Mouse (Mus musculus): ENCODE data around the gene Ms4a6d.
"Not testable (repeated sequence)": the region's sequence is repeated elsewhere in the genome, so short reads cannot be mapped to it uniquely, and the experiment has no call there.

The Ms4a6d gene

DNA sequence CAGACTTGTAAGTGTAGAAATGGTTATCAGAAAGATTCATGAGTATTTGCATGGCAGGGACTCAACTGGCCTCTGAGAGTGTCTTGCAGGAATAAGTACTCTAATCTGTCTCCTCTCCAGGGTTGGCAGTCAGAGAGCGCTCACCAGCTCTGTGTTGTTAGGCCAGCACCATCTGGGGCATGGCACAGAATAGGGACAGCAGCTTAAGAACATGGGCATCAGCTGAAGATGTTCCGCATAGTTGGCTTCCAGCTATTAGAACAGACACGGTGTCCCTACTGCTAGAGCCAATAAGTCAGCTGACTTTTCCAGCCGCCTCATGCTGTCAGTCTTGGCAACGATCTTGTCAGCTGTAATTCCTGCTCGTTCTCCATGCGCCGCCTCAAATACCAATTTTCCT, 29.7 kb downstream of the Ms4a6d start:
- CTCF ChIA-PET, result no interaction called here

DNA sequence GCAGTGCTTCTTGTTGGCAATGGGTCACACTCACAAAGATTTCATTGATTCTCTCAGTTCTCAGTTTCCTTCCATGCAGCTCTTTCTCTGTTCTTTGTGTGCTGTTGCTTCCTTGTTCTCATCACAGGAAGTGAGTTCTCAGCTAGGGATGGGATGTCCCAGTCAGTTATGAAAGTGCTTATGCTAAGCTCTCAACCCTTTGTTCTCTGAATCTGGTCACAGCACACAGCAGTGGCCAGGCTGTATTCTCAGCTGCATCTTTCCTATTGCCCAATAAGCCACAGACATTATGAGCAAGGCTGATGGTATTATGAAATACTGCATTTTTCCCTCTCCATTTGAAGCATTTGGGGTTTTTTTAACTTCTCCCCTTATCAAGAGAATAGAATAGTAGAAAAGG, 45.1 kb downstream of the Ms4a6d start:
- CTCF ChIA-PET, result interaction anchor here (0.6 kb wide), 1 partner anchor 51 kb away, joined by 4 read pairs; no protein-coding TSS in a partner anchor

DNA sequence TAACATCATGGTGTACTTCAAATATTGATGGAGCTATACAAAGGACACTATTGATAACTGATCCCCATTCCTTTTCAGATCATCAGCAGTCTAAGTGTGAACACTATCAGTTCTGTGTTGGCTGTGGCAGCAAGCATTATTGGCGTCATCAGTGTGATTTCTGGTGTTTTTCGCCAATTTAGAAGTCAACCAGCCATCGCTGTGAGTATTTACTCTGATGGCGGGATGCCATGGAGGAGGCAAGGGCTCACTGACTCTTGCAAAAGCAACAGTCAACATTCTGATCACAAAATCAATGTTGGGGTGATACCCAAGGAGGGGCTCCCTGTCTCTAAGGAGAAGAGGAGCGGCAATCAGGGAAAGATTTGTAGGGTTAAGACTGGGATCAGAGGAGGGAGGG, 49.9 kb downstream of the Ms4a6d start:
- CTCF ChIA-PET, result no interaction called here

DNA sequence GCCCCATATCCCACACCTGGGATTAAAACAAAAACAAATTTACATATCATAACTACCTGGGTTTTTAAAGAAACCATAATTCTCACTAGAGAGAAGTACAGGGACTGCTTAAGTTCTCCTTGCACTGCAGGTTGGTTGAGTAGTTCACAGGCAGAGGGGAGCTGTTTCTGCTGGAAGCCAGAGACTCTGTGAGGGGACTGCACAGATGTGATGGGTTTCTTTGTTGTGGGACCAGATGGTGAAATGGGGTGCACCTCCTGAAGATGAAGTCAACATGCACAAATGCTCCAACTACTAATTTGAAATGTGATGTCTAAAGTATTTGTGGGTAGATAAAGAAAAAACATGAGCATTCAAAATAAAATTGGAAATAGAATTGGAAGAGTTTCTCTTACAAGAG, 56.7 kb downstream of the Ms4a6d start:
- CTCF ChIA-PET, result interaction anchor here (0.6 kb wide), 1 partner anchor 66 kb away, joined by 3 read pairs; no protein-coding TSS in a partner anchor

DNA sequence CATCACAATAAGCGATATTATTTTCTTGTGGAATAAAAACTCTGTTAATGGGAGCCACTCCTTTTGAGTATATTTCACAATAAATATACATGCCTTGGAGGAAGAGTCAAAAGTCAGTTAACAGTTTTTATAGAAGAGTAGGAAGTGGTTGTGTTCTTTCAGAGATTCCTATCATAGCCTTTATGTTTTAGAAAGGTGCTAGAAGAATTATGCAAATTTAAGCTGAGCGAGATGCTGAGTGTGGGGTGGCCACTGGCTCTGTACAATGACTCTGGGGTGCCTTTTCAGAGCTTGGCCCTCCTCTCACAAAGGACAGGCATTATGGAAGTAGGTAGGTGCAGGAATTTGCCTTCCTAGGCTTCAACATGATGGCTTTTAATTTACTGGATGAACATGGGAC, 60.3 kb downstream of the Ms4a6d start:
- CTCF ChIA-PET, result not testable (repeated sequence)

DNA sequence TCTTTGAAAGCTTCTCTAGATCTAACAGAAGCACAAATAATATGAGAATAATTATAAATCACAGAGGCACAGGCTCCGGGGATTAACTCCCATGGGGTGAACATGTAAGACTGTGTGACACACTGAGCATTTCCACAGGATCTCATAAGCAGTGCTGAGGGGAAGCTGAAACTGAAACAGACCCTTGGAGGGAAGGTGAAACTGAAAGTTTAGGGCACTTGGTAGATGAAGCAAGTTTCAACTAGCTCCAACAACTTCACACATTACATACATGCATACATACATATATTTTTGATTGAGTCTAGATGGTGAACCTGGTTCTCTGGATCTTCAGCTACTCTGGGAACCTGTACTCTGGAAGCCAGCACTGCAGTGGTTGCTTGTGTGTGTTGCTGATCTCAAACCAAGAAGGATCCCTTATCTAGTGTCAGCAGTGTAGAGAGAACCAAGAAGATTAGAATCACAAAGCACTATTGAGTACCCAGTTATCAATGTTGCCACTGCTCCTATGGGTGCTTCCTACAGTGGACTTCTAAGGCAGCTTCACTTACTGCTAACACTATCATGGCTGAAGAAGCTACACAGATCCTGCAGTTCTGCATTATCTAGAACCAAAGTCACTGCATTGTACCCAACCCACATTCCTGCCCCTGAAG, 64.4 kb downstream of the Ms4a6d start:
- CTCF ChIA-PET, result interaction anchor here (1.1 kb wide), 1 partner anchor 36 kb away, joined by 3 read pairs; no protein-coding TSS in a partner anchor

DNA sequence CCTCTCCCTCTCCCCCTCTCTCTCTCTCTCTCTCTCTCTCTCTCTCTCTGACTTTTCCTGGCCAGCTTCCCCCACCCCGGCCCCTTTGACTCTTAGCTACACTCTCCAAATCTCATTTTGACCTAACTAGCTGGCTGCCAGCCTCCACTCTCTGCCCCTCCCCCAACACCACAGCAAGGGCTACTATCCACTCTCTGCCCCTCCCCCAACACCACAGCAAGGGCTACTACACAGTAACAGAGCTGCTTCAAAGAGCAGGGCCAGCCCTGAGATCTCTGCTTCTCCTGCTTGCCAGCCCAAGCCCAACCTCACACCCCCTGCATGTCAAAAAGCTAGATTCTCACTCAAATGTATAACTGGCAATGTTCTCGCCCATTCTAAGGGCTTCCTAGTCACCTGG, 67.3 kb downstream of the Ms4a6d start:
- CTCF ChIA-PET, result interaction anchor here (0.6 kb wide), 1 partner anchor 68 kb away, joined by 4 read pairs; the partner anchor contains the start of gene Ms4a6c

Data from spleen, embryonic (tissue).